Mouse (Mus musculus): ENCODE measurements around the gene Pogk. TPM values are rescaled to one million over a fixed set of nuclear protein-coding genes. Genes with fewer than 3 reads are reported as not detected.

Pogk gene
- polyA plus RNA-seq, 1 experiment from 2014 or later: 43.6 TPM

- Histone ChIP-seq H3K9ac (no peak overlapping the region), H3K36me3 (0 out of 2 replicates have a peak, but pooled peaks cover 1% of the 10 kb centered on the region), H3K4me3 (no peak overlapping the region), H3K4me1 (peaks cover 18% of the 10 kb centered on the region), H3K4me2 (replicated peaks) (no peak overlapping the region), H3K27me3 (replicated peaks) (no peaks in the 10 kb centered on the region), H3K9me3 (no peaks in the 10 kb centered on the region), H3K27ac (no peak overlapping the region)
- no peak for ATAC-seq (ENCODE audit: low FRiP score, low read depth)
- WGBS: 82% methylated on average over 6 of the region's 6 CpGs
Measured at GRCm38 (mm10) chr1:166377171-166377570, 32.5 kb downstream of the Pogk start.

DNA sequence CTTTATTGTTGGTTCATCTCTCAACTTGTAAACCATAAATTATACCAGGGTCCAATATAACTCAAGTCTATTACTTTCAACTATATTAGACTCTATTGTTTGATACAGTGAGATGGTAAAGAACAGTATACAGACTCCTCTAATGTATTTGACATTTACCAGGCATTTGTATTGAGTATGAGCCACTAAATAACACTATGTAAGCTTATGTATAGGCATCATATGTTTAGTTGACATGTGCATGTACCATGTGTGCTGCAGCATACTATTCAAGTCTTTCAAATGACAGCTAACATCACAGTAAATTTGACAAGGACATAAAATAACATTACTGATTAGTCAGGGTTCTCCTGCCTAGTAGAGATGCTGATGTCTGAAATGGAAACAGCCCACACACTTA, 46.5 kb downstream of the Pogk start:
- no peak for ATAC-seq (ENCODE audit: low FRiP score, low read depth)
- Histone ChIP-seq H3K4me3 (no peak overlapping the region), H3K4me1 (no peaks in the 10 kb centered on the region), H3K36me3 (no peaks in the 10 kb centered on the region), H3K9me3 (no peaks in the 10 kb centered on the region), H3K4me2 (replicated peaks) (no peak overlapping the region), H3K9ac (no peak overlapping the region), H3K27ac (no peak overlapping the region), H3K27me3 (replicated peaks) (no peaks in the 10 kb centered on the region; the same call in 1 of the 2 replicates)

DNA sequence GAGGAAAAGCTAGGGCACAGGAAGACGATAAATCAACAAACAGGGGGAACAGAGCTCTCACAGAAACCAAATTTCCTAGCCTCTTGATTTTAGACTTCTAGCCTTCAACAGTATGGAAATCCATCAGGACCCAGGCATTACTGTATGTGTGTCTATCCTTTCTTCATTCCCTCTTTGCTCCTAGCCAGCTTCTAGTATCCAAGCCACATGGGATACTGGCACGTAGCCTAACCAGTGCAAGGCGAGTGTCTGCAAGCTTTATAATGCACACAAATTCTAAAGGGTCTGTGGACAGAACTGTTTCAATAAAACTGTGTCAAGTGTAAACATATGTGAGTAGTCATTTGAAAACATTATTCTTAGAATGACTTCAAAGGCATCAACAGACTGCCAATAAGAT, 47.0 kb downstream of the Pogk start:
- H3K9me3 ChIP-seq: no peaks in the 10 kb centered on the region
- no peak overlapping the region for H3K4me2 ChIP-seq (replicated peaks)
- no peak overlapping the region for H3K27ac ChIP-seq
- ATAC-seq (ENCODE audit: low FRiP score, low read depth): no peak
- 84% methylated on average over 3 of the region's 3 CpGs for WGBS
- no peaks in the 10 kb centered on the region; the same call in 1 of the 2 replicates for H3K27me3 ChIP-seq (replicated peaks)
- H3K4me3 ChIP-seq: no peak overlapping the region
- H3K4me1 ChIP-seq: no peaks in the 10 kb centered on the region
- H3K9ac ChIP-seq: no peak overlapping the region
- H3K36me3 ChIP-seq: no peaks in the 10 kb centered on the region

DNA sequence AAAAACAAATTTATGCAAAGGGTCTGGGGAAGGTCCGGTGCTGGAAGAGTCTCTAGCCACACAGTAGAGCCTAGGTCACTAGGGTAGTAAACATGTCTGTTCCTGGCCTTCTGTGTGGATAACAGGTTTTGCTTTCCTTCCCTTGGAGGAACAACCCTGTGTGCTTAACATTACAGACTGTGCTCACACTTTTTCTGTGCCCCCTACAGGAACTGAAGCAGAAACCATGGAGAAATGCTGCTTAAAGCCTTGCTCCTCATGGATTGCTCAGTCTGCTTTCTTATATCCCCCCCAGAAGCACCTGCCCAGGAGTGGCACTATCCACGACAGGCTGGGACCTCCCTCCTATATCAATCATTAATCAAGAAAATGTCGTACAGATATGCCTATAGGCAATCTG, 47.8 kb downstream of the Pogk start:
- no peaks in the 10 kb centered on the region for H3K4me1 ChIP-seq
- 73% methylated on average over 3 of the region's 3 CpGs for whole genome bisulfite sequencing
- H3K9ac ChIP-seq: no peak overlapping the region
- H3K27ac ChIP-seq: no peak overlapping the region
- no peaks in the 10 kb centered on the region; the same call in 1 of the 2 replicates for H3K27me3 ChIP-seq (replicated peaks)
- no peaks in the 10 kb centered on the region for H3K36me3 ChIP-seq
- ATAC-seq (ENCODE audit: low FRiP score, low read depth): no peak
- H3K4me2 ChIP-seq (replicated peaks): no peak overlapping the region
- H3K4me3 ChIP-seq: no peak overlapping the region
- H3K9me3 ChIP-seq: no peaks in the 10 kb centered on the region

GRCm38 (mm10) chr1:166360896-166361295, 48.8 kb downstream of the Pogk start:
- Histone ChIP-seq H3K9ac (no peak overlapping the region), H3K36me3 (no peaks in the 10 kb centered on the region), H3K4me2 (replicated peaks) (no peak overlapping the region), H3K27me3 (replicated peaks) (no peaks in the 10 kb centered on the region; the same call in 1 of the 2 replicates), H3K4me1 (no peaks in the 10 kb centered on the region), H3K27ac (no peak overlapping the region), H3K9me3 (no peaks in the 10 kb centered on the region), H3K4me3 (no peak overlapping the region)
- WGBS: 70% methylated on average over 5 of the region's 5 CpGs
- ATAC-seq (ENCODE audit: low FRiP score, low read depth): no peak

DNA sequence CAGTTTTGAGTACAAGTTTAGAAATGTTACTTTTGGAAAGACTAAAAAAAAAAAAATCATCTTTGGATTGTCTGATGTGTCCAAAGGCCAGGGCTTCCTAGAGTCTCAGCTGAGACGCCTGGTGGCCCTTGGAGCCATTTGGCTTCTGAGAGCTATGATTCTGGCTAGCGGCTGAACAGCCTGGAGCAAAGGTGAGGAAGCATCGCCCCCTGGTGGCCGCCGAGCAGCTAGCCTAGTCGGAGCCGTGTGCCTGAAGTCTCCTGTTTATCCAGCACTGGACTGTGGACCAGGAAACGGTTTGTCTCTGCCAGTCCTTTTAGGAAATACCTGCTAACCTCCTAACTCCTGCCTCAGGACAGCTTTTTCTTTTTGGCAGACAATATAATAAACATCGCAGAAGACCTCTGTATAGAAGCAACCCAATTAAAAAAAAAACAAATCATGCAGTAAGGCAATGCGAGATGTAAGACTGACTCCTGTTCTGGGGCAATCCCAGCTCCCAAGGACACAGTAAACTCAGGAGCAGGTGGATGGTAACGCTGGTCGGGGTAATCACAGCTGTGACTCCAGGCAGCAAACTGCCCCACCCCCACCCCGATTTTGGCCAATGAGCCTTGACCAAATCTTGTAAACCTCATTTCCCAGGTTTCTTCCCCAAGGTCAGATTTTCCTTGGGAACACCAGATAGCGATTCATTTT, 49.4 kb downstream of the Pogk start:
- ATAC-seq (ENCODE audit: low FRiP score, low read depth): peak; percentile 85
- H3K9me3 ChIP-seq: no peaks in the 10 kb centered on the region
- H3K27me3 ChIP-seq (replicated peaks): no peaks in the 10 kb centered on the region; the same call in 1 of the 2 replicates
- H3K27ac ChIP-seq: no peak overlapping the region
- no peak overlapping the region for H3K9ac ChIP-seq
- no peaks in the 10 kb centered on the region for H3K36me3 ChIP-seq
- H3K4me3 ChIP-seq: no peak overlapping the region
- WGBS: 25% methylated on average over 14 of the region's 14 CpGs
- H3K4me1 ChIP-seq: no peaks in the 10 kb centered on the region
- no peak overlapping the region for H3K4me2 ChIP-seq (replicated peaks)

DNA sequence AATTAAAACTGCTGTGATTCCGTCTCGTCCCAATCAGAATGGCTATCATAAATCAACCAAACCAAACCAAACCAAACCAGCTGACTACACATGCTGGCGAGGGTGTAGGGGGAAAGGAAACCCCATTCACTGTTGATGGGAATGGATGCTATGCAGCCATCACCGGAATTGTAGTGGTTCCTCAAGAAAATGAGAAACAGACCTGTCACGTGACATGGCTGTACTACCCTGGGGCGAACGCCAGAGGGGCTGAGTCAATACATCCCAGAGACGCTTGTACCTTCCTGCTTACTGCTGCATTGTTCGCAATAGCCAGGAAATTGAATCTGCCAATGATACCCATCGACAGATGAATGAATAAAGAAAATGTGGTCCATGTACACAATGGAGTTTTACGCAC, 59.9 kb downstream of the Pogk start:
- 77% methylated on average over 11 of the region's 11 CpGs for WGBS
- no peak overlapping the region for H3K4me3 ChIP-seq
- H3K9me3 ChIP-seq: no peaks in the 10 kb centered on the region
- no peaks in the 10 kb centered on the region for H3K36me3 ChIP-seq
- H3K4me1 ChIP-seq: no peaks in the 10 kb centered on the region
- no peak for ATAC-seq (ENCODE audit: low FRiP score, low read depth)
- no peak overlapping the region for H3K9ac ChIP-seq
- H3K4me2 ChIP-seq (replicated peaks): no peak overlapping the region
- peaks cover 4% of the 10 kb centered on the region; the same call in 1 of the 2 replicates for H3K27me3 ChIP-seq (replicated peaks)
- no peak overlapping the region for H3K27ac ChIP-seq

GRCm38 (mm10) chr1:166349341-166349740, 60.3 kb downstream of the Pogk start:
- Histone ChIP-seq H3K4me2 (replicated peaks) (no peak overlapping the region), H3K27me3 (replicated peaks) (peaks cover 4% of the 10 kb centered on the region; the same call in 1 of the 2 replicates), H3K9ac (no peak overlapping the region), H3K4me3 (no peak overlapping the region), H3K27ac (no peak overlapping the region), H3K4me1 (peaks cover 3% of the 10 kb centered on the region; the same call in 1 of the 2 replicates), H3K36me3 (no peaks in the 10 kb centered on the region), H3K9me3 (no peaks in the 10 kb centered on the region)
- no peak for ATAC-seq (ENCODE audit: low FRiP score, low read depth)
- 73% methylated on average over 3 of the region's 3 CpGs for WGBS

- Histone ChIP-seq H3K4me2 (replicated peaks) (no peak overlapping the region), H3K9me3 (no peaks in the 10 kb centered on the region), H3K9ac (no peak overlapping the region), H3K4me1 (peaks cover 6% of the 10 kb centered on the region; the same call in 1 of the 2 replicates), H3K36me3 (no peaks in the 10 kb centered on the region), H3K27ac (no peak overlapping the region), H3K4me3 (no peak overlapping the region), H3K27me3 (replicated peaks) (peaks cover 4% of the 10 kb centered on the region; the same call in 1 of the 2 replicates)
- no peak for ATAC-seq (ENCODE audit: low FRiP score, low read depth)
- WGBS: 82% methylated on average over 3 of the region's 3 CpGs
Measured at GRCm38 (mm10) chr1:166346906-166347305, 62.8 kb downstream of the Pogk start.

DNA sequence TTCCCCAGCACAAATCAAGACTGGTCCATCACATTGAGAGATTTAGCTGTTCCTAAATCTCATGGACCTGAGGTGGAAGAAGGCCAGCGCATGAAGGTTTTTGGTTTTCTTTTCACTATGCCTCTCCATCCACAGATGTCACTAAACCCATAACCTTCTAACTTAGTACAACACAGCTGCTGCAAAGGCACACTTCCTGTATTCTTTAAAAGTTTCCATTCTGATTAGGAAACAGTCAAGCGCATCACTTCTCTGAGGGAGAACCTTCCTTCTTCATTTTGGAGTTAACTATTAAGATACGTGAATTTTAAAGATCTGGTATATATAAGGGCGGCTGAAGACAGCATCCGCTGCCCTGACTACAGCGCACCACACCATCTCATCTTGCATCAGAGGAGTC, 64.1 kb downstream of the Pogk start:
- no peak for ATAC-seq (ENCODE audit: low FRiP score, low read depth)
- no peaks in the 10 kb centered on the region for H3K36me3 ChIP-seq
- no peak overlapping the region for H3K27ac ChIP-seq
- H3K4me1 ChIP-seq: peaks cover 6% of the 10 kb centered on the region; the same call in 1 of the 2 replicates
- no peak overlapping the region for H3K4me3 ChIP-seq
- H3K27me3 ChIP-seq (replicated peaks): peaks cover 4% of the 10 kb centered on the region; the same call in 1 of the 2 replicates
- no peak overlapping the region for H3K4me2 ChIP-seq (replicated peaks)
- H3K9ac ChIP-seq: no peak overlapping the region
- 95% methylated on average over 6 of the region's 6 CpGs for whole genome bisulfite sequencing
- H3K9me3 ChIP-seq: no peaks in the 10 kb centered on the region

- WGBS: 37% methylated on average over 8 of the region's 8 CpGs
- Histone ChIP-seq H3K27ac (no peak overlapping the region), H3K27me3 (replicated peaks) (peaks cover 10% of the 10 kb centered on the region; the same call in 1 of the 2 replicates), H3K36me3 (no peaks in the 10 kb centered on the region), H3K4me1 (peaks cover 6% of the 10 kb centered on the region; the same call in 1 of the 2 replicates), H3K4me2 (replicated peaks) (no peak overlapping the region), H3K4me3 (no peak overlapping the region), H3K9me3 (no peaks in the 10 kb centered on the region), H3K9ac (no peak overlapping the region)
- peak; percentile 80 for ATAC-seq (ENCODE audit: low FRiP score, low read depth)
Measured at GRCm38 (mm10) chr1:166344300-166345077, 65.2 kb downstream of the Pogk start.

DNA sequence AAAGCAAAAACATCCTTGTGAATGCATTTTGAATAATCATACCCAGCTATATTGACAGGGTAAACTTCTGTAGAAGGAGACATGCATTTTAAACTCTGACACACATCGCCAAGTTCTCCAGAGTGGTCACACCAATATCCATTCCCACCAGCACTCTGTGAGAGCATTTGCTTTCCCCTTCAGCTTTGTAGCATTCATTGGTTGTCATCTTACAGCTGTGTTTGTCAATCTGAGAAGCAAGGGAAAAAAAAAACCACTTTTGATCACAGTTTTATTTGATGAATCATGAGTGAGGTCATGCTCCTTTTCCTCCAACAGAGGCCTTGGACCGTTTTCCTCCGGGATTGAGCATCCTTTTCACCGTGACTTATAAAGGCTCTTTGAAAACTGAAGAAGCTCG, 66.1 kb downstream of the Pogk start:
- H3K4me3 ChIP-seq: no peak overlapping the region
- H3K9me3 ChIP-seq: no peaks in the 10 kb centered on the region
- no peak overlapping the region for H3K9ac ChIP-seq
- peaks cover 6% of the 10 kb centered on the region; the same call in 1 of the 2 replicates for H3K4me1 ChIP-seq
- no peak overlapping the region for H3K4me2 ChIP-seq (replicated peaks)
- no peak for ATAC-seq (ENCODE audit: low FRiP score, low read depth)
- peaks cover 10% of the 10 kb centered on the region; the same call in 1 of the 2 replicates for H3K27me3 ChIP-seq (replicated peaks)
- no peaks in the 10 kb centered on the region for H3K36me3 ChIP-seq
- WGBS: 48% methylated on average over 5 of the region's 5 CpGs
- H3K27ac ChIP-seq: no peak overlapping the region
